Mouse (Mus musculus): ENCODE results near the gene Ssh3. TPM values are rescaled to one million over a fixed set of nuclear protein-coding genes. Genes with fewer than 3 reads are reported as not detected.
A peak's percentile ranks its signal among the peaks of the same experiment; 100 is the strongest.
"Not testable (repeated sequence)": the region's sequence is repeated elsewhere in the genome, so short reads cannot be mapped to it uniquely, and the experiment has no call there.

Gene Ssh3
- polyA plus RNA-seq, 1 experiment from 2014 or later: 17.4 TPM

GRCm38 (mm10) chr19:4263702-4264101 is 5.3 kb downstream of the Ssh3 start:
- Histone ChIP-seq H3K4me2 (no peak overlapping the region), H3K9ac (0 out of 2 replicates have a peak overlapping the region, but pooled peaks have one; percentile 6), H3K27ac (no peak overlapping the region), H3K27me3 (peaks cover 11% of the 10 kb centered on the region; the same call in 1 of the 2 replicates), H3K36me3 (peaks cover 12% of the 10 kb centered on the region; the same call in 1 of the 2 replicates), H3K4me3 (no peak overlapping the region), H3K4me1 (peaks cover 9% of the 10 kb centered on the region), H3K9me3 (no peaks in the 10 kb centered on the region)
- ATAC-seq (ENCODE audit: insufficient number of reproducible peaks, insufficient read depth, low FRiP score, low TSS enrichment, low read depth): no peak
- 69% methylated on average over 14 of the region's 14 CpGs for WGBS

GRCm38 (mm10) chr19:4262756-4263155 is 6.2 kb downstream of the Ssh3 start:
- no peak for ATAC-seq (ENCODE audit: insufficient number of reproducible peaks, insufficient read depth, low FRiP score, low TSS enrichment, low read depth)
- Histone ChIP-seq H3K4me2 (no peak overlapping the region), H3K9ac (0 out of 2 replicates have a peak overlapping the region, but pooled peaks have one; percentile 2)

GRCm38 (mm10) chr19:4261038-4261698 is 7.8 kb downstream of the Ssh3 start:
- peaks cover 12% of the 10 kb centered on the region; the same call in 1 of the 2 replicates for H3K36me3 ChIP-seq
- H3K9me3 ChIP-seq: no peaks in the 10 kb centered on the region
- no peak for ATAC-seq (ENCODE audit: insufficient number of reproducible peaks, insufficient read depth, low FRiP score, low TSS enrichment, low read depth)
- no peak overlapping the region for H3K9ac ChIP-seq
- H3K4me1 ChIP-seq: peaks cover 15% of the 10 kb centered on the region
- 52% methylated on average over 8 of the region's 8 CpGs for WGBS
- H3K27me3 ChIP-seq: no peaks in the 10 kb centered on the region
- H3K27ac ChIP-seq: no peak overlapping the region
- H3K4me2 ChIP-seq: no peak overlapping the region
- no peak overlapping the region for H3K4me3 ChIP-seq

More at GRCm38 (mm10) chr19:4262756-4263155, 6.2 kb downstream of the Ssh3 start:
- Histone ChIP-seq H3K4me1 (peaks cover 7% of the 10 kb centered on the region), H3K36me3 (peaks cover 12% of the 10 kb centered on the region; the same call in 1 of the 2 replicates), H3K27me3 (peaks cover 2% of the 10 kb centered on the region; the same call in 1 of the 2 replicates), H3K9me3 (no peaks in the 10 kb centered on the region), H3K4me3 (no peak overlapping the region), H3K27ac (no peak overlapping the region)
- WGBS: 73% methylated on average over 6 of the region's 6 CpGs

GRCm38 (mm10) chr19:4257897-4258252 is 11.1 kb downstream of the Ssh3 start:
- Histone ChIP-seq H3K4me1 (peaks cover 15% of the 10 kb centered on the region), H3K4me2 (peak overlapping the region; percentile 89), H3K27me3 (no peaks in the 10 kb centered on the region), H3K9ac (peak overlapping the region; percentile 77), H3K4me3 (peak overlapping the region; percentile 67), H3K9me3 (no peaks in the 10 kb centered on the region), H3K36me3 (no peaks in the 10 kb centered on the region; the same call in 1 of the 2 replicates), H3K27ac (no peak overlapping the region)
- 19% methylated on average over 12 of the region's 12 CpGs for WGBS
- peak; percentile 8; the same call in 1 of the 2 replicates for ATAC-seq (ENCODE audit: insufficient number of reproducible peaks, insufficient read depth, low FRiP score, low TSS enrichment, low read depth)

GRCm38 (mm10) chr19:4257216-4257896 is 11.6 kb downstream of the Ssh3 start:
- peak overlapping the region; percentile 77 for H3K9ac ChIP-seq
- H3K4me1 ChIP-seq: peaks cover 15% of the 10 kb centered on the region
- H3K4me3 ChIP-seq: peak overlapping the region; percentile 67
- H3K4me2 ChIP-seq: peak overlapping the region; percentile 89
- WGBS: under 1% methylated on average over 41 of the region's 41 CpGs
- peak; percentile 80 for ATAC-seq (ENCODE audit: insufficient number of reproducible peaks, insufficient read depth, low FRiP score, low TSS enrichment, low read depth)
- H3K36me3 ChIP-seq: no peaks in the 10 kb centered on the region
- no peak overlapping the region for H3K27ac ChIP-seq
- H3K27me3 ChIP-seq: no peaks in the 10 kb centered on the region
- H3K9me3 ChIP-seq: no peaks in the 10 kb centered on the region

GRCm38 (mm10) chr19:4255583-4256162 is 13.3 kb downstream of the Ssh3 start:
- no peak overlapping the region for H3K4me2 ChIP-seq
- H3K27me3 ChIP-seq: no peaks in the 10 kb centered on the region
- no peaks in the 10 kb centered on the region for H3K9me3 ChIP-seq
- no peaks in the 10 kb centered on the region for H3K36me3 ChIP-seq
- no peak overlapping the region for H3K9ac ChIP-seq
- H3K4me3 ChIP-seq: no peak overlapping the region
- H3K4me1 ChIP-seq: peaks cover 15% of the 10 kb centered on the region
- no peak overlapping the region for H3K27ac ChIP-seq
- ATAC-seq (ENCODE audit: insufficient number of reproducible peaks, insufficient read depth, low FRiP score, low TSS enrichment, low read depth): no peak
- 73% methylated on average over 11 of the region's 11 CpGs for WGBS

DNA sequence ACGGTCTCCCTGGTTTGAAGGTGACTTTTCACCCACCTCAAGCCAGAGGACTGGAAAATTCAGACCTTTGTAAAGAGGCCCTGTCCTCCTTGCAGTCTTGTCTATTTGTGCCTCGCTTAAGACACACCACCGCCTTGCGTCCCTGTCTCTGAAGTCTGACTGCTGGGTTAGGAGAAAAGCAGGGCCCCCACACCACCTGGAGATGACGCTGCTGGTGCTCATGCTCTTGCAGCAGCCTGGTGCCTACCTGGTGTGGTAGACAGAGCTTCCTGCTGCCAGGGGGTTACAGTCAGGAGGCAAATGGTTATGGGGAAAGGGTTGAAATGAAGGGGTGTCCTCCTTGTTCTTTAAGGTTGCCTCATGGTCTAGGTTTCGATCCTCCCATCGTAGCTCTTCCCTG is 14.8 kb downstream of the Ssh3 start:
- Histone ChIP-seq H3K9me3 (no peaks in the 10 kb centered on the region), H3K4me1 (peaks cover 13% of the 10 kb centered on the region), H3K27ac (no peak overlapping the region), H3K4me2 (no peak overlapping the region), H3K4me3 (no peak overlapping the region), H3K9ac (no peak overlapping the region), H3K27me3 (no peaks in the 10 kb centered on the region), H3K36me3 (no peaks in the 10 kb centered on the region)
- no peak for ATAC-seq (ENCODE audit: insufficient number of reproducible peaks, insufficient read depth, low FRiP score, low TSS enrichment, low read depth)
- 87% methylated on average over 7 of the region's 7 CpGs for WGBS

- 54% methylated on average over 1 of the region's 1 CpGs for WGBS
- H3K4me2 ChIP-seq; H3K27me3 ChIP-seq; H3K9ac ChIP-seq; H3K27ac ChIP-seq; ATAC-seq (ENCODE audit: insufficient number of reproducible peaks, insufficient read depth, low FRiP score, low TSS enrichment, low read depth); H3K4me1 ChIP-seq; H3K9me3 ChIP-seq; H3K4me3 ChIP-seq; H3K36me3 ChIP-seq: not testable (repeated sequence)
Observed at GRCm38 (mm10) chr19:4248683-4249082, 20.3 kb downstream of the Ssh3 start.

- 48% methylated on average over 1 of the region's 1 CpGs for WGBS
- Histone ChIP-seq H3K27me3 (no peaks in the 10 kb centered on the region), H3K36me3 (no peaks in the 10 kb centered on the region), H3K27ac (no peak overlapping the region), H3K9ac (no peak overlapping the region), H3K9me3 (no peaks in the 10 kb centered on the region), H3K4me1 (no peaks in the 10 kb centered on the region), H3K4me3 (no peak overlapping the region), H3K4me2 (no peak overlapping the region)
- no peak for ATAC-seq (ENCODE audit: insufficient number of reproducible peaks, insufficient read depth, low FRiP score, low TSS enrichment, low read depth)
Observed at GRCm38 (mm10) chr19:4247010-4247409, 22.0 kb downstream of the Ssh3 start.

DNA sequence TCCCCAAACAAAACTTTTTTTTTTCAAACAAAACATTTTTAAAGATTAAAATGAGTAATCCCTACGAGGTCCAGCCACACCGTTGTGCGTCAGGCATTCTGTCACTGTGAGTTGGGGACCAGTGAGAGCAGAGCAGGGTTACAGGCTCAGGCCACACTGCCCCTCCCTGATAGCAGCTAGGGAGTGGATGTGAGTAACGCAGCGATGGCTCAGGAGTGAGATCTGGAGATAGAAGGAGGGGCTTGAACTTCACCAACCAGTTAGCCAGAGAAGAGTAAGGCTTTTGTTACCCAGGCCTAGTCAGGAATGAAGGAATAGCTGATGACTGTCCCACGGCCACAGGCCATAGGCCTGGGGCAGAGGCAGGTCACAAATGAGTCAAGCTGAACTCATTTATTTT is 24.2 kb downstream of the Ssh3 start:
- Histone ChIP-seq H3K36me3 (no peaks in the 10 kb centered on the region), H3K9me3 (no peaks in the 10 kb centered on the region), H3K4me2 (no peak overlapping the region), H3K9ac (no peak overlapping the region), H3K4me1 (no peaks in the 10 kb centered on the region), H3K27me3 (no peaks in the 10 kb centered on the region), H3K27ac (no peak overlapping the region), H3K4me3 (no peak overlapping the region)
- ATAC-seq (ENCODE audit: insufficient number of reproducible peaks, insufficient read depth, low FRiP score, low TSS enrichment, low read depth): no peak
- 83% methylated on average over 6 of the region's 6 CpGs for WGBS

DNA sequence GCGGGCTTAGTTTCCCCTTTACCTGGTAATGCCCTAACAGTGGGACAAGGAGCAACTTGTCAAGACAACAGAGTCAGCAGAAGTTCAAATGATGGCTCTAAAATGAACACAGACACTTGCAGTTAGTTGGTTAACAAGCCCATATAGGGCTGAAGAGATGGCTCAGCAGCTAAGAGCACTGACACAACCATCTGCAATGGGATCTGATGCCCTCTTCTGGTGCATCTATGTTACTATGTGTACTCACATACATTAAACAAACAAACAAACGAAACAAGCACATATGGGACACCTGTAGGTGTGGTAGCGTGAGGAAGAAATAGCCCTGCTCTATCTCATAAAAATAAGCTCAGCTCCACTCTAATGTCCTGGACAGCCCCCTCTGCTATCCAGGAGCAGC is 26.6 kb downstream of the Ssh3 start:
- Histone ChIP-seq H3K4me1 (no peaks in the 10 kb centered on the region), H3K4me2 (no peak overlapping the region), H3K4me3 (no peak overlapping the region), H3K9me3 (no peaks in the 10 kb centered on the region), H3K27me3 (no peaks in the 10 kb centered on the region), H3K9ac (no peak overlapping the region), H3K27ac (no peak overlapping the region), H3K36me3 (no peaks in the 10 kb centered on the region)
- no peak for ATAC-seq (ENCODE audit: insufficient number of reproducible peaks, insufficient read depth, low FRiP score, low TSS enrichment, low read depth)
- WGBS: 66% methylated on average over 3 of the region's 3 CpGs

- ATAC-seq (ENCODE audit: insufficient number of reproducible peaks, insufficient read depth, low FRiP score, low TSS enrichment, low read depth): no peak
- WGBS: 45% methylated on average over 8 of the region's 8 CpGs
Observed at GRCm38 (mm10) chr19:4240247-4240668, 28.7 kb downstream of the Ssh3 start.

More at GRCm38 (mm10) chr19:4240247-4240668, 28.7 kb downstream of the Ssh3 start:
- Histone ChIP-seq H3K4me2 (no peak overlapping the region), H3K9ac (no peak overlapping the region), H3K27ac (no peak overlapping the region), H3K27me3 (no peaks in the 10 kb centered on the region), H3K9me3 (no peaks in the 10 kb centered on the region), H3K4me1 (no peaks in the 10 kb centered on the region), H3K4me3 (no peak overlapping the region), H3K36me3 (no peaks in the 10 kb centered on the region)
